Comparison of ENCODE assay signal across 12 mouse cellular contexts in genomic region chr13:111658501-111659280, GRCm38 (mm10). TPM values are rescaled to one million over a fixed set of nuclear protein-coding genes. Genes with fewer than 3 reads are reported as not detected.
DNase-seq lines count a peak whose midpoint lies in the region.
"Had no signal": no experiment of that assay in that cellular context is flagged by ENCODE, and none has a peak within 500 bp of the region (broad histone marks: within the 10 kb centered on the region; RNA-seq: fewer than 3 reads in every experiment).

No protein-coding gene starts in this region.

- DNase-seq in adrenal gland, postnatal 14 days: peak; percentile 39
- DNase-seq in adrenal gland, adult 18-20 months (ENCODE audit: low spot score in 2 of 2): no peak
- peak; percentile 24 for DNase-seq in retina, postnatal 1 day
- no peak for DNase-seq in retina, embryonic 14.5 days (ENCODE audit: low spot score)
- DNase-seq in limb, embryonic 10.5 days (ENCODE audit: low spot score): peak; percentile 33
- DNase-seq in testis, postnatal 10 days (ENCODE audit: low spot score): peak; percentile 64
- DNase-seq in cerebellum, adult 11-12 months: no peak
- no peak for DNase-seq in MN1 (ENCODE audit: low spot score)
- DNase-seq: cerebellum, adult 8-10 months; layer of hippocampus, postnatal 36 days; right cerebral cortex, postnatal 25 days had no signal

- H3K4me3 ChIP-seq in limb, embryonic 10.5 days: no peak overlapping the region
- H3K4me3 ChIP-seq: heart, embryonic 13.5 days had no signal

- H3K9me3 ChIP-seq in limb, embryonic 10.5 days (replicated peaks): no peaks in the 10 kb centered on the region
- H3K9me3 ChIP-seq: heart, embryonic 13.5 days had no signal

- 61% methylated on average over 12 of the region's 12 CpGs for WGBS in limb, embryonic 10.5 days

- no peaks in the 10 kb centered on the region for H3K27me3 ChIP-seq in limb, embryonic 10.5 days (ENCODE audit: low read depth, poor library complexity, severe bottlenecking)
- H3K27me3 ChIP-seq: heart, embryonic 13.5 days had no signal

- peak overlapping the region; percentile 56 for H3K27ac ChIP-seq in limb, embryonic 10.5 days
- H3K27ac ChIP-seq: heart, embryonic 13.5 days had no signal

- peaks cover 24% of the 10 kb centered on the region for H3K4me1 ChIP-seq in limb, embryonic 10.5 days

- no peaks in the 10 kb centered on the region for H3K36me3 ChIP-seq in limb, embryonic 10.5 days
- H3K36me3 ChIP-seq: heart, embryonic 13.5 days had no signal

RNA-seq across cellular contexts. Expression of gene Mier3, which starts 22.1 kb away (rescaled TPM):
- total RNA-seq in adrenal gland, postnatal 14 days (2021): 39.7 and 39.8 TPM in 2 replicates
- 10 to 100 TPM; 24.7 to 46.0 TPM for total RNA-seq in adrenal gland, adult 18-20 months (2021)
- 19.4 and 21.7 TPM in 2 replicates for polyA plus RNA-seq in limb, embryonic 10.5 days (2016; fragmentation: Nextera tagmentation; extraction: Ambion mirVana)

Comparison
In these comparisons a context has a peak if more than half of its experiments do, and no peak if none do; other contexts are left out.
1. DNase-seq: peak in adrenal gland, postnatal 14 days (single experiment), retina, postnatal 1 day (single experiment), limb, embryonic 10.5 days (single experiment) and testis, postnatal 10 days (single experiment); none in adrenal gland, adult 18-20 months (0 of 2), retina, embryonic 14.5 days (single experiment), cerebellum, adult 11-12 months (single experiment) and MN1 (single experiment).